Mouse (Mus musculus) cerebellum, adult 2 months (tissue): ENCODE measurements around the gene Acad10.

Experiments used
- CTCF ChIP-seq: fragments of 200-500 bp; IDR thresholded peaks from 2 replicates; pipeline ENCODE4 v1.5.1; 2011; ENCODE audit warnings: low read depth, mild to moderate bottlenecking, control low read depth, low read length, moderate library complexity, borderline replicate concordance; ENCODE audit not compliant: insufficient read depth
- POLR2A ChIP-seq: fragments of 200-500 bp; IDR thresholded peaks from 2 replicates; pipeline ENCODE4 v1.6.1; 2011; ENCODE audit warnings: low read length, control low read depth, borderline replicate concordance; ENCODE audit not compliant: insufficient read depth

- TF ChIP-seq POLR2A, result no peak
- no peak for TF ChIP-seq CTCF
Observed at GRCm38 (mm10) chr5:121667067-121667466, 6.8 kb upstream of the Acad10 start.
